Mouse (Mus musculus): ENCODE data around the gene Ggt1.

GRCm38 (mm10) chr10:75565906-75566305 lies 4.5 kb downstream of the Ggt1 start:
- TF ChIP-seq CTCF (IDR thresholded peaks at IDR 0.05; ENCODE audit: low read depth, low read length) (no peak), POLR2AphosphoS5 (IDR thresholded peaks at IDR 0.05; ENCODE audit: insufficient replicate concordance, low read depth, low read length) (no peak)

All from G1E (cell line).